Mouse (Mus musculus) B cell, adult 2 months (primary cell): ENCODE results near the gene Mup17.
"Not testable (repeated sequence)": the region's sequence is repeated elsewhere in the genome, so short reads cannot be mapped to it uniquely, and the experiment has no call there.

Experiments used
- DNase-seq, 2 experiments: peaks; one replicate each; pipeline ENCODE4 v3.0.0; 2022

The Mup17 gene

GRCm38 (mm10) chr4:61595771-61596170 lies at the start of gene Mup17:
Gene Mup17, minus strand, starts transcription at chr4:61595871.
- not testable (repeated sequence) for DNase-seq

GRCm38 (mm10) chr4:61571561-61571960 lies 24.1 kb downstream of the Mup17 start:
- not testable (repeated sequence) for DNase-seq

- DNase-seq: not testable (repeated sequence)
These were observed 39.8 kb downstream of the Mup17 start for GRCm38 (mm10) chr4:61555887-61556286.
